Mouse (Mus musculus) brain, adult 2 months (tissue): Measurements from ENCODE around the gene Arhgdig.
"Not testable (repeated sequence)": the region's sequence is repeated elsewhere in the genome, so short reads cannot be mapped to it uniquely, and the experiment has no call there.

ENCODE experiments used
- DNase-seq: peaks from one replicate; pipeline ENCODE4 v3.0.0; 2011; ENCODE audit warnings: low read depth, low spot score

The Arhgdig gene

GRCm38 (mm10) chr17:26204766-26205165 is 2.8 kb downstream of the Arhgdig start:
- DNase-seq = no peak

- DNase-seq = peak; percentile 81
Measured at GRCm38 (mm10) chr17:26203321-26203811, 4.2 kb downstream of the Arhgdig start.

GRCm38 (mm10) chr17:26202737-26203136 is 4.8 kb downstream of the Arhgdig start, which contains the start of gene Rgs11:
Rgs11 (plus strand) TSS chr17:26202951.
- DNase-seq = peak; percentile 32

- DNase-seq = no peak
Measured at GRCm38 (mm10) chr17:26201998-26202397, 5.6 kb downstream of the Arhgdig start.

GRCm38 (mm10) chr17:26200831-26201705 is 6.5 kb downstream of the Arhgdig start:
- peak; percentile 44 for DNase-seq

GRCm38 (mm10) chr17:26198892-26199291 is 8.7 kb downstream of the Arhgdig start, which contains the start of gene Pdia2:
Pdia2 (minus strand) TSS chr17:26199087.
- no peak for DNase-seq

- no peak for DNase-seq
Measured at GRCm38 (mm10) chr17:26192481-26193190, 14.9 kb downstream of the Arhgdig start.

- not testable (repeated sequence) for DNase-seq
Measured at GRCm38 (mm10) chr17:26191486-26191885, 16.1 kb downstream of the Arhgdig start.

GRCm38 (mm10) chr17:26188091-26188805 is 19.3 kb downstream of the Arhgdig start:
- no peak for DNase-seq

- peak; percentile 69 for DNase-seq
Measured at GRCm38 (mm10) chr17:26187592-26187991, 20.0 kb downstream of the Arhgdig start.

- peak; percentile 51 for DNase-seq
Measured at GRCm38 (mm10) chr17:26181179-26181578, 26.4 kb downstream of the Arhgdig start.

GRCm38 (mm10) chr17:26178611-26179010 is 29.0 kb downstream of the Arhgdig start:
- DNase-seq = no peak

- DNase-seq = not testable (repeated sequence)
Measured at GRCm38 (mm10) chr17:26175248-26175647, 32.3 kb downstream of the Arhgdig start.

GRCm38 (mm10) chr17:26168039-26168438 is 39.5 kb downstream of the Arhgdig start:
- no peak for DNase-seq

GRCm38 (mm10) chr17:26162736-26163135 is 44.9 kb downstream of the Arhgdig start:
- no peak for DNase-seq

- no peak for DNase-seq
Measured at GRCm38 (mm10) chr17:26151886-26152630, 55.5 kb downstream of the Arhgdig start.
